Mouse (Mus musculus): ENCODE data around the gene Il6st.

DNA sequence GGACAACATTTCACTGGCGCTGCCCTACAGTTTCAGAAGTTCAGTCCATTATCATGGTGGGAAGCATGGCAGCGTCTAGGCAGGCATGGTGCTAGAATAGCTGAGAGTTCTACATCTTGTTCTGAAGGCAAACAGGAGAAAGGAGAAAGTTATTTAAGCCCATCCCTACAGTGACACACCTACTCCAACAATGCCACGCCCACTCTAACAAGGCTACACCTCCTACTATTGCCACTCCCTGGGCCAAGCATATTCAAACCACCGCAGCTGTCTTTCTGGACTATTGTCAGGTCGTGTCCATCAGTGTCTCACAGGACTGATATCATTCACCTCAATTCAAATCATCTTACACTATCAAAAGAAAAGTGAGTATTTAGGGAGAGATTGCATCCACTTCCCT is 22.8 kb downstream of the Il6st start:
- TF ChIP-seq CTCF (IDR thresholded peaks at IDR 0.05; ENCODE audit: extremely low read depth, insufficient read length, insufficient replicate concordance, low read depth, low read length): no peak
- no peak for TF ChIP-seq POLR2A (IDR thresholded peaks at IDR 0.05; ENCODE audit: low read depth, low read length)
